Mouse (Mus musculus) ES-Bruce4 (cell line): ENCODE measurements around the gene Smyd2.

ENCODE experiments used
- CTCF ChIP-seq: IDR thresholded peaks from one replicate; pipeline ENCODE4 v1.8.1; 2011; ENCODE audit warnings: low read depth, low read length
- POLR2A ChIP-seq: IDR thresholded peaks from one replicate; pipeline ENCODE4 v1.8.1; 2011; ENCODE audit warnings: low read length; ENCODE audit not compliant: insufficient read depth

- TF ChIP-seq CTCF (no peak), POLR2A (no peak)
These were observed 25.2 kb upstream of the Smyd2 start for GRCm38 (mm10) chr1:189947411-189947810.
